Mouse (Mus musculus) mesoderm, embryonic 11.5 days (tissue): ENCODE results near the gene Tfg.

Source experiments
- DNase-seq: peaks from one replicate; pipeline ENCODE4 v3.0.0-alpha.2; 2012; ENCODE audit warnings: low read depth, low spot score

Tfg gene

GRCm38 (mm10) chr16:56645251-56645650 lies 72.0 kb downstream of the Tfg start:
- no peak for DNase-seq
